Mouse (Mus musculus) ovary, adult 18-20 months (tissue): ENCODE measurements around the gene Tsen54.

ENCODE experiments used
- DNase-seq: peaks from one replicate; pipeline ENCODE4 v3.0.0; 2022; ENCODE audit warnings: low spot score, mixed read lengths

Gene Tsen54

DNA sequence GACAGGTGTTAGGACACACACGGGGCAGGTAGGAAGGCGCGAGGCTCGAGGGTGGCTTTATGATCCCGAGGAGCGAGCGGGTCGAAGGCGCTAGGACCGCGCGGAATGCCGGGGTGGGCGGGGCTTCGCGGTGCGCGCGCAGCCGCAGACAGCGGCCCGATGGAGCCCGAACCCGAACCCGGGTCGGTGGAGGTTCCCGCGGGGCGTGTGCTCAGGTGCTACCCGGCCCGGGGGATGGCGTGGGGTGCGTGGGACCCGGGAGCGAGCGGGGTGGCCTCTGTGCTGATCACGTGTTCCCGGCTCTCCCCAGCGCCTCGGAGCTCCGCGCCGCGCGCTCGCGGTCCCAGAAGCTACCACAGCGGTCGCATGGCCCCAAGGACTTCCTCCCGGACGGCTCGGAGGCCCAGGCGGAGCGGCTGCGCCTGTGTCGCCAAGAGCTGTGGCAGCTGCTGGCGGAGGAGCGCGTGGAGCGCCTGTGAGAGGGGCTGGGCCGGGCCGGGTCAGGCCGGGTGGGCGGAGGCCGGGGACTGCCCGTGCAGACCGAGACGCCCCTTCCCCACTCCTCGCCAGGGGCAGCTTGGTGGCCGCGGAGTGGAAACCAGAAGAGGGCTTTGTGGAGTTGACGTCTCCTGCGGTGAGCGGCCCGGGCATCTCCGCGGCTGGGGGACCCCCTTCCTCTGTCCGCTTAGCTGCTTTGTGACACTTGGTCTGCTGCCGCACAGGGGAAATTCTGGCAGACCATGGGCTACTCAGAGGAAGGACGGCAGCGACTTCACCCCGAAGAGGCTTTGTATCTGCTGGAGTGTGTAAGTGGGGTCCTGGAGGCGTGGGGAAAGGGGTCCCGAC, at the start of gene Tsen54:
Tsen54 (plus strand) TSS at position 120 of the 846 bp plus-strand sequence.
- DNase-seq, result peak; percentile 74

- peak; percentile 94 for DNase-seq
Observed at GRCm38 (mm10) chr11:115765103-115765606, 49.4 kb upstream of the Tsen54 start, which contains the start of gene Tmem94. Tmem94 (plus strand) TSS chr11:115765433.

DNA sequence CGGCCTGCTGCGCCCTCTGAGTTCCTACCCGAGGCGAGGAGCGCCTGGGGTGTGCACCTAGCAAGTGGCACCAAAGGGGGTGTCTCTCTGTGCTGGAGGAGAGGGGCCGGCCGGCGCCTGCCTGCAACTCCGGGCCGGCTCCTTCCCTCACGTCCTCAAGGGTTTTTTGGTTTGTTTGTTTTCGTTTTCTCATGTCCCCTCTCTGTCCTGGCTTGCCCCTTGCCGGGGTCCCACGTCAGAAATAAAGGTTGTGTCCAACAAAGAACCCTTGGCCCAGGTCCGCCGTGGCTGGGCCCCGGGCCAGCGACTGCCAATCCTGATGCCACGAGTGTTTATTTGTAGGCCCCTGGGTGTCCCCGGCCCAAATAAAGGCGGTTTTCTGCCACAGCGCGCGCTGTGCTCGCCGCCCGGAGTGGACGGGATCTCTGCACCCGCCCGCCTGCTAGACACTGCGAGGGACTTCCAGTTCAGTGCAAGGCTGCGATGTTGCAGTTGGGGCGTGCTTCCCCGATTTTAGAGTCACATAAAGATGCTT, 48.9 kb upstream of the Tsen54 start:
- DNase-seq, result no peak

DNA sequence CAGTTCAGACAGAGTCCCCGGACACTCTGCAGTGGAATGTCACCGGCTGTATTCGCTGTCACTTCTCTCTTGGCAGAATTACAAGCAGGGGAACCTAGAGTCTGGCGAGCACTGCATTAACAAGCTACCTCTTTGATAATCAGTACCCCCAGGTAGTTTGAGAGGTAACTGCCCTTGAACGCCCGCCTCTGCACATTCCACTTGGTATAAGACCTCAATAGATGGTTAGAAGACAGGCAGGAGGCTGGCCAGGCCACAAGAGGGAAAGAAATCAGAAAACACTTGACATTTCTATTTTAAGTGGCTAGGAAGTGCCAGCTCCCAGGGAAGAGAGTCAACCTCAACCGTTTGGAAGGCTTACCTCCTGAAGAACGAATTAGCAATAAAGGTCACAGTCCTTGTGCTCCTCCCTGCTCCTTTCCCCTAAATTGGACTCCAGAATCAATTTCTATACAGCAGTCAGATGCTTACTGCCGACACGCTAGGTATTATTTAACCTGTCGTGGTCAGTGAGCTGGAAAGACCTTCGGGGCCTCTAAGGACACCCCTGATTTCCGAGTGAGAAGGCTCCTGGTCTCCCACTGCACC, 48.1 kb upstream of the Tsen54 start:
- no peak for DNase-seq

GRCm38 (mm10) chr11:115766981-115767380, 47.5 kb upstream of the Tsen54 start:
- no peak for DNase-seq

DNA sequence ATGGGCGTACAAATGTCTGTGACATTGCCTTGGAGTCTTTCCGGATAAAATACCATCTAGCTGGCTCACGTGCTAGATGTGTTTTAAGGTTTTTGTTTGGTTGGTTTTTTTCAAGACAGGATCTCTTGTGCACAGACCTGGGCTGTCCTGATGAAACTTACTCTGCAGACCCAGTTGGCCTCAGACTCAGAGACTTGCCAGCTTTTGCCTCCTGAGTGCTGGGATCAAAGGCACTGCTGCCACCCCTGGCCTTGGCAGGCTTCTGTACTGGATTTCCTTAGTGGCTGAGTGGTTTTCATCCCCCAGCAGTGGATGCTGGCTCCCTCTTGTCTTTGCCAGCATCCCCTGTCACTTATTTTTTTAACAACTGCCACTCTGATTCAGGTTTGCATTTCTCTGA, 45.6 kb upstream of the Tsen54 start:
- no peak for DNase-seq

DNA sequence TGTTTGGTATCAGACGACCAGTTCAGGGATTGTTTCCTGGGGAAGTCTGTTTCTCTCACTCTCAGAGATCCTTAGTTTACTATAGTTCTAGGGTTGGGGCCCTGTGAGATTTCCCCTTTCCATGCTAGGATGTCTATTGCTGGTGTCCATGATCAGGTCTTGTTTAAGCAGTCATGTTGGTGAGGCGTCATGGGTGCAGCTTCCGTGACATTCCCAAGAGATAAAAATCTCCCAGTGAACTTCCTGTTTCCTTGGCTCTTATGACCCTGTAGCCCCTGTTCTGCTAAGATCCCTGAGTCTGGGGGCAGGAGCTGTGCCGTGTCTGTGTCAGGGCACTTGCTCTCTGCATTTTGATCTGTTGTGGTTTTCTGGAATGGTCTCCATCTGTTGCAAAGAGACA, 39.9 kb upstream of the Tsen54 start:
- DNase-seq, result no peak

DNA sequence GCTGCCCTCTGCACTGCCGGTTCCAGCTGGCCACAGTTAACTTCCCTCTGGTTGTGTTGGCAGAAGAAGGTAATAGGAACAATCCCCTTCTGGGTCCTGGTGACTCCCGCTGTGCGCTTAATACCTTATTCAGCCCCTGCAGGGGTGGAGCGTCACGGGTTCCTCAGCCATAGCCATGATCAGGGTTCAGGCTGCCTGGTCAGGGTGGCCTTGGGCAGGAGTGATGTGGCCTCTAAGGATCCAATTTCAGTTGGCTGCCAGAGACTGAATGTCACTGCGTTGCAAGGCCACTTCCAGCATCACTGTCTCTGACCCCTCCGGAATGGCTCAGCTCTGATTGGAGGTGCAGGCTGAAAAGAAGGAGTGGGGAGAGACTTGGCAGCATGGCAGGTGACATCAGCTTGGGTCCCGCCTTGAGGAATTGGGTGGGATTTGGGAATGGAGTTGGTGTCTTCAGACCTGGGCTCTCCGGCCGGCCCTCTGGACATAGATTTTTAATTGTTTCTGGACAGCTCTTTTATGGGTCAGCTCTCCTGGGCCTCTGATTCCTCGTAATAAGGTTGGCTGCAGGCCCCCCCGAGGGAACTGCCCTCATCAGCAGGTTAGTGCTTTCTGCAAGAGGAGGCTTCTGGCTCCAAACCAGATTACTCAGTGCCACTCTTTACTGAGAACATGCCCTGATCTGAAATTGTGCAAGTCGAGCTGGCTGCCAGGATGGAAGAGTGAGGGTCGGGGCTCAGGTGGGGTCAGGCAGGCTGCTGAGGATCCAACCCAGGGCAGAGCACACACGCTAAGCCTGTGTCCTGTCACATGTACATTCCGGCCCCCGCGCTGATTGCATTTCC, 38.5 kb upstream of the Tsen54 start:
- DNase-seq, result peak; percentile 76

DNA sequence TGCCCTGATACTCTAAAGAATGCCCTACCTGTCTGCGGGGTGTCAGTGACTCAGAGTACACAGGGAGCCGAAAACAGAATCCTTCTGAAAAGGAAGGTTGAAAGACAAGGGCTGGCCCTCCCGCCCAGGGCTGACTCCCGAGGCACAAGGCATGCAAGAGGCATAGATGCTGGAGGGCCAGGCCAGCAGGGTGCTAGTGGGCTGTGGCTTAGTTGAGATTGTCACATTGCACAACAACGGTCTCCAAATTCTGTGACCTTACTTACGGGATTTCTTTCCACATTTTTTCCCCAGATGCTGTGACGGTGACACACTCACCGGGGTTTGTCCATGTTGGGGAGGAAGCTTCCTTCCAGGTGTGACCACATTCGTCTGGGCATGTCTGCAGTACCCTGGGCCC, 37.6 kb upstream of the Tsen54 start:
- DNase-seq, result no peak

- no peak for DNase-seq
Observed at GRCm38 (mm10) chr11:115777487-115778335, 36.8 kb upstream of the Tsen54 start.

- DNase-seq, result peak; percentile 84
Observed at GRCm38 (mm10) chr11:115779038-115779571, 35.4 kb upstream of the Tsen54 start.

GRCm38 (mm10) chr11:115780141-115781070, 34.1 kb upstream of the Tsen54 start:
- DNase-seq, result no peak

DNA sequence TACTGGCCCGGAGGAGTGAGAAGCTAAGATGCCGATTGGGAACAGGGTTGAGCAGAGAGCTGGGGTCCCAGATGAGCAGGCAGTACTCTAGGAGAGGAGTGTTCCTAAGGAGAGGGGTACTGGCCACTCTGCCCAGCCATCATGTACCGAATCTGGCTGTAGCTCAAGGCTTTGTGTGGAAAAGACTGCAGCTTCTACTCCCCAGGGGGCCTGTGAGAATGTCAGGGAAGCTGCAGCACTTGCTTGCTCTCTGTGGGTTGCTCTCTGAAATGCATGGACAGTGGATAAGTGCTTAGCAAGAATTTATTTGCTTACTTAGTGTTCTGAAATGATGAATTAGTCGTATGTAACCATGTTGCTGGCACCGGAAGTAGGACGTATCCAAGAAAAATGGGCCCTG, 28.1 kb upstream of the Tsen54 start:
- DNase-seq, result no peak

GRCm38 (mm10) chr11:115789787-115790186, 24.7 kb upstream of the Tsen54 start:
- no peak for DNase-seq

- DNase-seq, result no peak
Observed at GRCm38 (mm10) chr11:115791919-115792318, 22.6 kb upstream of the Tsen54 start.

DNA sequence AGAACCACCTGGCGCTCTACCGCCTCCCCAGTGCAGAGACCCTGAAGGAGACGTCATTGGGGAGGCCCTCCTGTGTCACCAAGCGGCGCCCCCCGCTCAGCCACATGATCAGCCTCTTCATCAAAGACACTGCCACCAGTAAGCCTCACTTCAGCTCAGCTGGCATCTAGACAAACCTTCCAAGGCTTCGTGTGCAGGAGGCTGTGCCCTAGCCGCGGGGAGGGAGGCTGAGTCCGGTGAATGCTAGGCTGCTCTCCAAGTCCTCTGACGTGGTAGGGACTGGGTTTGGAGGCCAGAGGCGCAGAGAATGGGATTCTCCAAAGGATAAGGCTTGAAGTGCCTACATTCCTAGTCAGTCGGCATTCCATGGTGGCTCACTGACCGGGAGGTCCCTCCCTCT, 22.2 kb upstream of the Tsen54 start:
- DNase-seq, result no peak

DNA sequence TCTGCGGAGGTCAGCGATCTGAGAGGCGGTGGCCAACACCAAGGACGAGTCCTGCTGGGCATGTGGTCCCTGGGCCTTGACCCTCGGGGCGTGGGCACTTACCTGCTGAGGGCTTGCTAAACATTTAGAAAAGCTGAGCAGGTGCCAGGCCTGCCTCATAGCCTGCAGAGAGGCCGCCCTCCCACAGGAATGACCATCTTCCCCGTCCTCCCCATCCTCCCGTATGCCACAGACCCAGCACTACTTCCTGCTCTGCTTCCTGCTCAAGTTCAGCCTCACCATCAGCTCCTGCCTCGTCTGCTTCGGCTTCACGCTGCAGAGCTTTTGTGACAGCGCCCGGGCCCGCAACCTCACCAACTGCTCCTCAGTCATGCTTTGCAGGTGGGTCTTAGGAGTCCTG, 17.6 kb upstream of the Tsen54 start:
- DNase-seq, result no peak

- DNase-seq, result no peak
Observed at GRCm38 (mm10) chr11:115797665-115798064, 16.9 kb upstream of the Tsen54 start.

- no peak for DNase-seq
Observed at GRCm38 (mm10) chr11:115800981-115801380, 13.5 kb upstream of the Tsen54 start.
